Mouse (Mus musculus) lung, postnatal 0 days (tissue): ENCODE data around the gene Aen. TPM values are rescaled to one million over a fixed set of nuclear protein-coding genes. Genes with fewer than 3 reads are reported as not detected.

Experiments used
- ATAC-seq: fragments of 200-750 bp; cut with Nextera tagmentation; 2 replicates; pipeline ENCODE4 v1.8.0; 2017; ENCODE audit warnings: moderate library complexity
- DNase-seq: peaks from one replicate; pipeline ENCODE4 v3.0.0-alpha.2; 2016; ENCODE audit warnings: low spot score
- H3K27ac ChIP-seq: fragments of 300-500 bp; sonication (generic); 2 replicates; pipeline ENCODE4 v1.5.1; 2014; ENCODE audit warnings: antibody characterized with exemption, mild to moderate bottlenecking, low read length, mixed read lengths
- H3K27me3 ChIP-seq: fragments of 300-500 bp; sonication (generic); replicated peaks from 2 replicates; pipeline ENCODE4 v1.6.1; 2014; ENCODE audit warnings: low read length, mixed read lengths; ENCODE audit not compliant: insufficient read depth
- H3K36me3 ChIP-seq: fragments of 300-500 bp; sonication (generic); 2 replicates; pipeline ENCODE4 v1.6.1; 2014; ENCODE audit warnings: low read length, mixed read lengths; ENCODE audit not compliant: insufficient read depth
- H3K4me1 ChIP-seq: fragments of 300-500 bp; sonication (generic); 2 replicates; pipeline ENCODE4 v1.6.1; 2014; ENCODE audit warnings: antibody characterized with exemption, low read depth, low read length, mixed read lengths; ENCODE audit not compliant: insufficient read depth
- H3K4me2 ChIP-seq: fragments of 300-500 bp; sonication (generic); replicated peaks from 2 replicates; pipeline ENCODE4 v1.6.1; 2014; ENCODE audit warnings: low read depth, mild to moderate bottlenecking, low read length, moderate library complexity, mixed read lengths
- H3K4me3 ChIP-seq: fragments of 300-500 bp; sonication (generic); 2 replicates; pipeline ENCODE4 v1.5.1; 2014; ENCODE audit warnings: low read depth, low read length
- H3K9ac ChIP-seq: fragments of 300-500 bp; sonication (generic); replicated peaks from 2 replicates; pipeline ENCODE4 v1.6.1; 2014; ENCODE audit warnings: low read depth, mild to moderate bottlenecking
- H3K9me3 ChIP-seq: fragments of 300-500 bp; sonication (generic); 2 replicates; pipeline ENCODE4 v1.6.1; 2016; ENCODE audit warnings: low read length, mixed read lengths
- CTCF ChIP-seq: IDR thresholded peaks from 2 replicates; pipeline ENCODE4 v1.5.1; 2016; ENCODE audit warnings: antibody characterized with exemption, mild to moderate bottlenecking
- EP300 ChIP-seq: IDR thresholded peaks from 2 replicates; pipeline ENCODE4 v1.6.1; 2016; ENCODE audit warnings: antibody characterized with exemption, mild to moderate bottlenecking, control low read depth
- WGBS: fragments of 180-500 bp; shearing (Covaris S2); extraction: QIAGEN DNeasy Blood & Tissue Kit; methylation state at CpG from one replicate; pipeline ENCODE4 v1.1.7; 2014; 5-methylcytosine and 5-hydroxymethylcytosine counted together
- polyA plus RNA-seq: library from polyadenylated mRNA; unstranded; fragments of >200 nt; fragmentation: Nextera tagmentation; extraction: Ambion mirVana; gene quantifications from 2 replicates; pipeline ENCODE4 v1.2.1, GENCODE M21; 2015

Aen gene
- polyA plus RNA-seq, 1 experiment from 2014 or later: 20.0 TPM

DNA sequence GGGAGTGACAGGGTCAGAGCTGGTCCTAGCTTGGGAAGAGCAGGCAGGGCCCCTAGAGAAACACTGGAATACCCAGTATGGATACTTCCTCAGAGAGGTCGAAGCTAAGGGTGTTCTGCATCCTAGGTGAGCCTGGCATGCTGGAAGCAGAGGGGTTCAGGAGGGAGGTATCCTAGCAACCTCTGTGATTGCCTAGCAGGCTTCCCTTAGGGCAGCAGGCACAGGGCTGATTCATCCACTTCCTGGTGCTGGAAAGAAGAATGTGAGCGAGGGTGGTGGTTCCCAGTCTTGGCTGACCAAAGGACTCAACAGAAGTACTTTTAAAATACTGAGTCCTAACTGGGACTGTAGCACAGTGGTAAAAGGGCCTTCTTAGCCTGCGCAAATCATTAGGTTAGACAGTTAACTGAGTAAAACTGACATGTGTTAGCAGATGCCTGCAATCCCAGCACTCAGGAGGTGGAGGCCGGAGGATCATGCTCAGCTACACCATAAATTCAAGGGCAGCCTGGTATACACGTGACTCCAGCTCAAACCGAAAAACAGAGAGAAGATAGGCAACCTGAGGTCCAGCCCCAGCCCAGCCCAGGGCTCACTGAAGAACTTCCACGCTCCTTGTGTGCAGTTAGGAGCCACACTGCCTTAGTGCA lies 31.7 kb upstream of the Aen start:
- no peak overlapping the region for H3K4me2 ChIP-seq
- H3K4me3 ChIP-seq: no peak overlapping the region
- H3K9ac ChIP-seq: no peak overlapping the region
- 60% methylated on average over 7 of the region's 7 CpGs for WGBS
- H3K9me3 ChIP-seq: no peaks in the 10 kb centered on the region
- H3K4me1 ChIP-seq: no peaks in the 10 kb centered on the region
- H3K27ac ChIP-seq: no peak overlapping the region
- ATAC-seq (no peak), DNase-seq (no peak)
- TF ChIP-seq EP300: no peak
- TF ChIP-seq CTCF: no peak
- H3K27me3 ChIP-seq: no peaks in the 10 kb centered on the region
- no peaks in the 10 kb centered on the region for H3K36me3 ChIP-seq

DNA sequence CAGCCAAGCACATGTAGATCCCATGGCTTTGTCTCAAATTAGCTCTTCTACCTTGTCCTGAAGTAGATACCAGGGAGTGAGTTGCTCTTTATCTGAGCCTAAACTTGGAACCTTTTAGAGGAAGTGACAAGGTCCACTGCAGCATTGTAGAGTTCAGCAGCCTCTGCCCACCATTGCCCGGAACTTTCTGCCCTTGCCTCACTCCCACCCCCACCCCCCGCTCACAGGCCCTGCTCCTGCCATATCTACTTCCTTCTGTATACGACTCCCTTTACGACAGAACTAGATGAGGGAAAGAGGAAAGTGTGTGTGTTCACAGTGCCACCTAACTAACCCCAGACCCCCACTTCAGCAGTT lies 31.2 kb upstream of the Aen start:
- H3K4me2 ChIP-seq: no peak overlapping the region
- WGBS: 41% methylated on average over 4 of the region's 4 CpGs
- no peaks in the 10 kb centered on the region for H3K27me3 ChIP-seq
- TF ChIP-seq EP300 (no peak), CTCF (no peak)
- H3K4me3 ChIP-seq: no peak overlapping the region
- no peak for DNase-seq
- H3K36me3 ChIP-seq: no peaks in the 10 kb centered on the region
- no peak for ATAC-seq
- no peaks in the 10 kb centered on the region for H3K9me3 ChIP-seq
- no peak overlapping the region for H3K9ac ChIP-seq
- H3K27ac ChIP-seq: no peak overlapping the region
- H3K4me1 ChIP-seq: no peaks in the 10 kb centered on the region

DNA sequence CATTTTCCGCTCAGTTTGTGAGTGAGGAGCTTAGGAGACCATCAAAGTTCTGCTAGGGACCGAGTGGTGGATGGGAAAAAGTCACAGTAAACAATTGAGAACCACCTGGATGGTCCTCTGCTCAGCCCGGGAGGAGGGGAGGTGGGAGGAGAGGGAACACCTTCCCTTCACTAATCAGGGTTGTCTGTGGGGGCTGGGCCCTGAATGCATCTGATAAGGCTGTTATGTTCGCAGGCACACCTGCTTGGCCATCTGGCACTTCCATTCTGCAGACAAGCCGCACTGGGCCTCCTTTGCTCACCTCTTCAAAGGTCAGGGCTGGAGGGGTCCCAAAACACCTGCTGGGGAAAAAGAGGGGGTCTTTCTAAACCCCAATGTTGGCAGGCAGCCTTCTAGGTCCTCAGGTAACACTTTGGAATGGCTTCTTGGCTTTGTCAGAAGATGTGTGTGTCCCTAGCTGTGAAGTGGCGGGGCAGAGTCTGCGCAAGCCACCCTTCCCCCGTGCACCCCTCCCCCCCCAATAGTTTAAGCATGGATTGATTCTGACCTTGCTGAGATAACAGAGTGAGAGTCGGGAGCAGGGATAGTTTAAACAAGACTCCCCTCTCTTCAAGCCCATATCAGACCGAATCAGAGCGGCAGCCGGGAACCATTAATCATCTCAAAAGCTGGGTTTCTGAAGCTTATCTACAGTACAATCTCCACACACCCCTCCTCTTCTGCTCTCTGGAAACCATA lies 30.3 kb upstream of the Aen start:
- H3K4me2 ChIP-seq: no peak overlapping the region
- TF ChIP-seq CTCF (no peak), EP300 (no peak)
- no peaks in the 10 kb centered on the region for H3K4me1 ChIP-seq
- no peak overlapping the region for H3K9ac ChIP-seq
- DNase-seq (no peak), ATAC-seq (no peak)
- H3K36me3 ChIP-seq: no peaks in the 10 kb centered on the region
- H3K27me3 ChIP-seq: no peaks in the 10 kb centered on the region
- no peak overlapping the region for H3K4me3 ChIP-seq
- no peaks in the 10 kb centered on the region for H3K9me3 ChIP-seq
- WGBS: 21% methylated on average over 12 of the region's 12 CpGs
- no peak overlapping the region for H3K27ac ChIP-seq

DNA sequence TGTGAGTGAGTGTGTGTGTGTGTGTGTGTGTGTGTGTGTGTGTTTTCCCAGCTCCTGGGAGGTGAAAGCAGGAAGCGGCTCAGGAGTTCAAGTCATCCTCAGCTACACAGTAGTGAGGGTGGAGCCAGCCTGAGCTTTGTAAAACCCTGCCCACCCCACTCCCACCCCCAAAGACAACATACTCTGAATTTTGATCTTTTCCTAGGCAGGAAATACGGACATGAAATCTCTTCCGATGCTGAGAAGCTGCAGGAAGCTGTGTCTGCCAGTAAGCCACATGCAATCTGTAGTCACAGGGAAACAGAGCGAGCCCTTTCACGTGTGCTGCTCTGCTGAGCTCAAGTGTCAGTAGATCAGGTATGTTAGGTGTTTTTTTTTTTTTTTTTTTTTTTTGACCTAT lies 26.9 kb upstream of the Aen start:
- H3K4me1 ChIP-seq: no peaks in the 10 kb centered on the region
- no peaks in the 10 kb centered on the region for H3K9me3 ChIP-seq
- no peak overlapping the region for H3K4me3 ChIP-seq
- TF ChIP-seq CTCF: no peak
- no peak overlapping the region for H3K9ac ChIP-seq
- ATAC-seq (no peak), DNase-seq (no peak)
- WGBS: 39% methylated on average over 5 of the region's 5 CpGs
- no peak overlapping the region for H3K27ac ChIP-seq
- H3K4me2 ChIP-seq: no peak overlapping the region
- H3K27me3 ChIP-seq: no peaks in the 10 kb centered on the region
- H3K36me3 ChIP-seq: no peaks in the 10 kb centered on the region

DNA sequence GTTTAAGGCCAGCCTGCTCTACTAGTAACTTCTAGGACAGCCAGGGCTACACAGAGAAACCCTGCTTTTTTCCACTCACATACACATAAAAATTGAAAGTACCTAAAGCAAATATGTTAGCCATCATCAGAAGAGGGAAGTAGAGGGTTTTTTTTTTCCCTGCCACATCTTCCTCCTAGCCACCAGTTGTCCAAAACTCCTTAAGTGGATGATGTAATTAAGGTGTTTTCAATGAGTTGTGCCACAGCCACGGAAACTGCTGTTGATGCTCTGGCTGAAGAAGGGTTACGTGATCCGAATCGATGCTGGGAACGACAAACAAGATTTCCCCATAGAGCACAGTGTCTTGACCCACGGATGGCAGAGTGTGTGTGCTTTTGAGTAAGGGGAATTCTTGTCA lies 23.3 kb upstream of the Aen start:
- Histone ChIP-seq H3K4me1 (no peaks in the 10 kb centered on the region), H3K27ac (no peak overlapping the region), H3K36me3 (no peaks in the 10 kb centered on the region), H3K27me3 (no peaks in the 10 kb centered on the region), H3K9me3 (no peaks in the 10 kb centered on the region), H3K4me3 (no peak overlapping the region), H3K4me2 (no peak overlapping the region), H3K9ac (no peak overlapping the region)
- WGBS: 72% methylated on average over 6 of the region's 6 CpGs
- no peak for TF ChIP-seq EP300
- no peak for TF ChIP-seq CTCF
- ATAC-seq: no peak
- no peak for DNase-seq

DNA sequence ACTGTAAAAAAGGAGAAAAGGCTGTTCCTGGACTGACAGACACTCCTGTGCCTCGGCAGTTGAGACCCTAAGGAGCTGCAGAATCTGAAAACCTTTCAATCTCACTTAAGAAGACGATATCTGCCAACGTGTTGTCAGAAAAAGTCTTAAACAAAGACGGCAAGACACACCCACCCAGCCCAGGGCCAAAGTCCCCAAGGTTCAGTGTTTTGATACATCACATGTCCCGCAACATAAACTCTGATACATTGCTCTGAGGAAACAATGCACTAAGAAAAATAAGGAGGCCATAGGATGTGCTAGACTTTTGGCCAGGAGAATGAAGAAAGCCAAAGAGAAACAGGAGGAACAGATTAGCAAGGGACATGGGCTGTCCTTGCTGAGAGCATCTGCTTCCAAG lies 22.8 kb upstream of the Aen start:
- H3K27me3 ChIP-seq: no peaks in the 10 kb centered on the region
- H3K9ac ChIP-seq: no peak overlapping the region
- no peak overlapping the region for H3K27ac ChIP-seq
- no peak for ATAC-seq
- TF ChIP-seq EP300: no peak
- no peak for TF ChIP-seq CTCF
- no peaks in the 10 kb centered on the region for H3K9me3 ChIP-seq
- 53% methylated on average over 5 of the region's 5 CpGs for WGBS
- H3K4me3 ChIP-seq: no peak overlapping the region
- H3K4me1 ChIP-seq: no peaks in the 10 kb centered on the region
- no peak for DNase-seq
- H3K36me3 ChIP-seq: no peaks in the 10 kb centered on the region
- H3K4me2 ChIP-seq: no peak overlapping the region
